Mouse (Mus musculus) midbrain, embryonic 13.5 days (tissue): ENCODE results near the gene Olfr181. TPM values are rescaled to one million over a fixed set of nuclear protein-coding genes. Genes with fewer than 3 reads are reported as not detected.

Experiments used
- ATAC-seq: fragments of 200-750 bp; cut with Nextera tagmentation; 2 replicates; pipeline ENCODE4 v1.8.0; 2017; ENCODE audit warnings: mild to moderate bottlenecking, moderate TSS enrichment, moderate library complexity
- H3K27ac ChIP-seq: fragments of 300-500 bp; sonication (generic); 2 replicates; pipeline ENCODE4 v1.5.1; 2015; ENCODE audit warnings: inconsistent platforms, mild to moderate bottlenecking, moderate library complexity
- H3K27me3 ChIP-seq: fragments of 300-500 bp; sonication (generic); 2 replicates; pipeline ENCODE4 v1.6.1; 2015; ENCODE audit warnings: mild to moderate bottlenecking, inconsistent platforms
- H3K36me3 ChIP-seq: fragments of 300-500 bp; sonication (generic); 2 replicates; pipeline ENCODE4 v1.6.1; 2015; ENCODE audit warnings: mild to moderate bottlenecking, inconsistent platforms
- H3K4me1 ChIP-seq: fragments of 300-500 bp; sonication (generic); replicated peaks from 2 replicates; pipeline ENCODE4 v1.6.1; 2015; ENCODE audit warnings: inconsistent platforms
- H3K4me2 ChIP-seq: fragments of 300-500 bp; sonication (generic); replicated peaks from 2 replicates; pipeline ENCODE4 v1.6.1; 2015; ENCODE audit warnings: moderate library complexity, mild to moderate bottlenecking, inconsistent platforms
- H3K4me3 ChIP-seq: fragments of 300-500 bp; sonication (generic); replicated peaks from 2 replicates; pipeline ENCODE4 v1.5.1; 2015; ENCODE audit warnings: mild to moderate bottlenecking, inconsistent platforms
- H3K9ac ChIP-seq: fragments of 300-500 bp; sonication (generic); replicated peaks from 2 replicates; pipeline ENCODE4 v1.6.1; 2015; ENCODE audit warnings: mild to moderate bottlenecking, inconsistent platforms
- H3K9me3 ChIP-seq: fragments of 300-500 bp; sonication (generic); 2 replicates; pipeline ENCODE4 v1.6.1; 2016; ENCODE audit warnings: mild to moderate bottlenecking, inconsistent platforms
- WGBS: fragments of 180-500 bp; shearing (Covaris S2); methylation state at CpG from one replicate; pipeline ENCODE4 v1.1.7; 2015; 5-methylcytosine and 5-hydroxymethylcytosine counted together
- polyA plus RNA-seq: library from polyadenylated mRNA; unstranded; fragments of >200 nt; fragmentation: Nextera tagmentation; extraction: Ambion mirVana; gene quantifications from 2 replicates; pipeline ENCODE4 v1.2.1, GENCODE M21; 2015

The Olfr181 gene
- not detected in 2 replicates for polyA plus RNA-seq

DNA sequence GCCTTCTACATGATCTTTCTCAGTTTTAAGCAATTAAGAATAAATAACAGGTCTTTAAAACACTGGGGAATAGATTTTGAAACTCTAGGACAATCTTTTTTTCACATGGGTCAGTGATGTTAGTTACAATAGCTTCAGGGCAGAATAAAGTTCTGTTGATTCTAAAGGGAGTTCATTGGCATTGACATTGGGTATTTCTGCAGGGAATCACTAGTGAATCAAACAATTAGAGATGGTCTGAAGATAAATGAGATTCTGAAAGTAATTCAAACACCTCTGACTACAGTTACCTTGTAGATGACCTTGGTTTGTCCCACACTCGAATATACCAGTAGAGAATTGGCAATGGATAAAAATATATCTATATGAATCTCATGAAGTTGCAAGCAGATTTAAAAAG lies at the start of gene Olfr181:
TSS of gene Olfr181 (minus strand) at position 101 of the 400 bp plus-strand sequence.
- H3K4me2 ChIP-seq, result no peak within 1 kb of the TSS
- H3K9ac ChIP-seq, result no peak within 1 kb of the TSS
- 70% methylated on average over 1 of the region's 1 CpGs for WGBS
- no peak within 1 kb of the TSS for H3K27ac ChIP-seq
- no peaks in the 10 kb centered on the region for H3K9me3 ChIP-seq
- ATAC-seq, result no peak
- H3K36me3 ChIP-seq, result no peaks in the 10 kb centered on the region
- no peaks in the 10 kb centered on the region for H3K27me3 ChIP-seq
- H3K4me1 ChIP-seq, result no peaks in the 10 kb centered on the region
- H3K4me3 ChIP-seq, result no peak within 1 kb of the TSS

- no peak within 1 kb of the TSS for H3K4me2 ChIP-seq
- H3K4me3 ChIP-seq, result no peak within 1 kb of the TSS
- no peaks in the 10 kb centered on the region for H3K36me3 ChIP-seq
- no peaks in the 10 kb centered on the region for H3K9me3 ChIP-seq
- WGBS, result 86% methylated on average over 4 of the region's 4 CpGs
- no peak for ATAC-seq
- no peaks in the 10 kb centered on the region for H3K27me3 ChIP-seq
- no peak within 1 kb of the TSS for H3K27ac ChIP-seq
- no peaks in the 10 kb centered on the region for H3K4me1 ChIP-seq
- no peak within 1 kb of the TSS for H3K9ac ChIP-seq
Observed at GRCm38 (mm10) chr16:58929292-58929691, 737 bp upstream of the Olfr181 start, which contains the start of gene Olfr180. Olfr180 (minus strand) TSS chr16:58929392.

DNA sequence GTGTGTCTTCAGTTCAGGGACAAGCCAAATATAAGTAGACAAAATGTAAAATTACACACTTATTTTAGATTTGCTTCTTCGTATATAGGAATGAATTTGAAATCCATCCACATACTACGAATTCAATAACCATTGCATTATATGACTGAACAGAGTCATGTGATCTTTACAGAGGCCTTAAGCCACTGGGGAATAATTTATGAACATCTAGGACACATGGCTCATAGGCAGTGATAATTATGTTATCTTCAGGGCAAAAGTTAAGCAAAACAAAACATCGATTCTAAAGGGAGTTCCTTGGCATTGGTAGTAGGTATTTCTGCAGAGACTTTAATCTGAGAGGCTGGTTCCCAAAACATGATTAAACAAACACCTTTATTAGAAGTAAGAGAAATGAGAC lies 36.6 kb downstream of the Olfr181 start, which contains the start of gene Olfr178:
TSS of gene Olfr178 (minus strand) at position 101 of the 400 bp plus-strand sequence.
- no peak within 1 kb of the TSS for H3K9ac ChIP-seq
- no peaks in the 10 kb centered on the region for H3K9me3 ChIP-seq
- no peak within 1 kb of the TSS for H3K27ac ChIP-seq
- H3K4me3 ChIP-seq, result no peak within 1 kb of the TSS
- H3K27me3 ChIP-seq, result no peaks in the 10 kb centered on the region
- 93% methylated on average over 3 of the region's 3 CpGs for WGBS
- no peaks in the 10 kb centered on the region for H3K36me3 ChIP-seq
- no peak within 1 kb of the TSS for H3K4me2 ChIP-seq
- H3K4me1 ChIP-seq, result no peaks in the 10 kb centered on the region
- ATAC-seq, result no peak

DNA sequence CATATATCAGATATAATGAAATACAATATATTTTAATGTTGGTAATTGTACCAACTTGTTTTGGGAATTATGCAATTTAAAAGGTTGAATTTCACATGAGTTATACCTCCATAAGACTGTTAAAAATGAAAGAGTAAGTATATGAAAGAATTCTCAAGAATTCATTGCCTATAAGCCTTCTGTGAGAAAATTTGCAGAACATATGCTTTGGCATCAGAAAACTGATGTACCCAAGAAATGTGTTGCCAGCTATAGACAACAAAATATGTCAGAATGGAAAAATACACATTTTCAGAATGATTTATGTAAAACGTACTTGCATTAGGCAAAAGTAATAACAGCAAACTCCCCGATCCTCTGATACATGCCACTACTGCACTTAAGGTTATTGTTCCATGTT lies 44.1 kb downstream of the Olfr181 start:
- Histone ChIP-seq H3K4me3 (no peak overlapping the region), H3K9ac (no peak overlapping the region), H3K27me3 (no peaks in the 10 kb centered on the region), H3K4me2 (no peak overlapping the region), H3K27ac (no peak overlapping the region), H3K36me3 (no peaks in the 10 kb centered on the region), H3K4me1 (no peaks in the 10 kb centered on the region), H3K9me3 (no peaks in the 10 kb centered on the region)
- WGBS, result 97% methylated on average over 2 of the region's 2 CpGs
- no peak for ATAC-seq

Other genes starting within 250 kb of the Olfr181 start
- gene Gpr15, start 209.7 kb downstream of the Olfr181 start, polyA plus RNA-seq, result not detected in 2 replicates
- gene Cldnd1, start 200.8 kb downstream of the Olfr181 start, polyA plus RNA-seq, result 113 and 119 TPM in 2 replicates
- not detected in 2 replicates for gene Olfr172, start 165.6 kb downstream of the Olfr181 start, polyA plus RNA-seq
- not detected in 2 replicates for gene Olfr173, start 128.5 kb downstream of the Olfr181 start, polyA plus RNA-seq
- not detected in 2 replicates for gene Olfr175-ps1, start 102.0 kb downstream of the Olfr181 start, polyA plus RNA-seq
- not detected in 2 replicates for gene Olfr177, start 54.0 kb downstream of the Olfr181 start, polyA plus RNA-seq
- not detected in 2 replicates for gene Olfr178, start 36.7 kb downstream of the Olfr181 start, polyA plus RNA-seq
- gene Olfr180, start 637 bp upstream of the Olfr181 start, polyA plus RNA-seq, result not detected in 2 replicates
- not detected in 2 replicates for gene Olfr183, start 66.6 kb upstream of the Olfr181 start, polyA plus RNA-seq
- gene Olfr186, start 101.5 kb upstream of the Olfr181 start, polyA plus RNA-seq, result not detected in 2 replicates
- gene Olfr187, start 111.0 kb upstream of the Olfr181 start, polyA plus RNA-seq, result not detected in 2 replicates
- gene Olfr190, start 149.2 kb upstream of the Olfr181 start, polyA plus RNA-seq, result not detected in 2 replicates
- not detected in 2 replicates for gene Olfr191, start 161.1 kb upstream of the Olfr181 start, polyA plus RNA-seq
- not detected in 2 replicates for gene Olfr193, start 183.1 kb upstream of the Olfr181 start, polyA plus RNA-seq
- not detected in 2 replicates for gene Olfr194, start 192.3 kb upstream of the Olfr181 start, polyA plus RNA-seq
- gene Olfr195, start 218.3 kb upstream of the Olfr181 start, polyA plus RNA-seq, result not detected in 2 replicates
- gene Olfr196, start 241.7 kb upstream of the Olfr181 start, polyA plus RNA-seq, result not detected in 2 replicates